Mouse (Mus musculus) embryonic facial prominence, embryonic 14.5 days (tissue): ENCODE data around the gene Syngr2. TPM values are rescaled to one million over a fixed set of nuclear protein-coding genes. Genes with fewer than 3 reads are reported as not detected.

ENCODE experiments used
- ATAC-seq: fragments of 200-750 bp; cut with Nextera tagmentation; 2 replicates; pipeline ENCODE4 v1.8.0; 2017; ENCODE audit warnings: low read depth, moderate number of reproducible peaks, moderate TSS enrichment
- DNase-seq: peaks from one replicate; pipeline ENCODE4 v3.0.0-alpha.2; 2015; ENCODE audit warnings: low spot score
- H3K27ac ChIP-seq: fragments of 300-500 bp; sonication (generic); replicated peaks from 2 replicates; pipeline ENCODE4 v1.5.1; 2014; ENCODE audit warnings: low read depth, mild to moderate bottlenecking, low read length, moderate library complexity
- H3K27me3 ChIP-seq: fragments of 300-500 bp; sonication (generic); replicated peaks from 2 replicates; pipeline ENCODE4 v1.6.1; 2014; ENCODE audit warnings: low read length; ENCODE audit not compliant: control insufficient read depth, insufficient read depth
- H3K36me3 ChIP-seq: fragments of 300-500 bp; sonication (generic); 2 replicates; pipeline ENCODE4 v1.6.1; 2014; ENCODE audit warnings: low read length, mixed read lengths; ENCODE audit not compliant: control insufficient read depth, insufficient read depth
- H3K4me1 ChIP-seq: fragments of 300-500 bp; sonication (generic); 2 replicates; pipeline ENCODE4 v1.6.1; 2014; ENCODE audit warnings: antibody characterized with exemption, low read length; ENCODE audit not compliant: control insufficient read depth, insufficient read depth
- H3K4me2 ChIP-seq: fragments of 300-500 bp; sonication (generic); 2 replicates; pipeline ENCODE4 v1.6.1; 2014; ENCODE audit warnings: low read depth, mild to moderate bottlenecking, low read length, moderate library complexity, mixed read lengths
- H3K4me3 ChIP-seq: fragments of 300-500 bp; sonication (generic); 2 replicates; pipeline ENCODE4 v1.5.1; 2014; ENCODE audit warnings: low read depth, mild to moderate bottlenecking, low read length
- H3K9ac ChIP-seq: fragments of 300-500 bp; sonication (generic); 2 replicates; pipeline ENCODE4 v1.6.1; 2014; ENCODE audit warnings: low read depth, mild to moderate bottlenecking, low read length, moderate library complexity, mixed read lengths
- H3K9me3 ChIP-seq: fragments of 300-500 bp; sonication (generic); 2 replicates; pipeline ENCODE4 v1.6.1; 2016; ENCODE audit warnings: low read length; ENCODE audit not compliant: control insufficient read depth
- WGBS: fragments of 180-500 bp; shearing (Covaris S2); extraction: QIAGEN DNeasy Blood & Tissue Kit; methylation state at CpG from one replicate; pipeline ENCODE4 v1.1.7; 2014; 5-methylcytosine and 5-hydroxymethylcytosine counted together
- polyA plus RNA-seq: library from polyadenylated mRNA; unstranded; fragments of >200 nt; fragmentation: Nextera tagmentation; extraction: Ambion mirVana; gene quantifications from 2 replicates; pipeline ENCODE4 v1.2.1, GENCODE M21; 2014

The Syngr2 gene
- polyA plus RNA-seq, 1 experiment from 2014 or later, result 78.6 TPM

- no peak overlapping the region for H3K4me2 ChIP-seq
- no peaks in the 10 kb centered on the region for H3K4me1 ChIP-seq
- peak overlapping the region; percentile 13; the same call in 1 of the 2 replicates for H3K27ac ChIP-seq
- DNase-seq (peak; percentile 46), ATAC-seq (peak; percentile 58; the same call in 1 of the 2 replicates)
- 33% methylated on average over 2 of the region's 2 CpGs for WGBS
- H3K36me3 ChIP-seq, result no peaks in the 10 kb centered on the region
- H3K9ac ChIP-seq, result no peak overlapping the region
- no peaks in the 10 kb centered on the region for H3K9me3 ChIP-seq
- H3K4me3 ChIP-seq, result no peak overlapping the region
- no peaks in the 10 kb centered on the region for H3K27me3 ChIP-seq
Observed at GRCm38 (mm10) chr11:117838572-117838971, 29.1 kb downstream of the Syngr2 start.

- Histone ChIP-seq H3K4me3 (no peak overlapping the region), H3K9me3 (no peaks in the 10 kb centered on the region), H3K36me3 (no peaks in the 10 kb centered on the region), H3K27me3 (no peaks in the 10 kb centered on the region), H3K4me2 (no peak overlapping the region), H3K4me1 (no peaks in the 10 kb centered on the region), H3K27ac (0 out of 2 replicates have a peak overlapping the region, but pooled peaks have one; percentile 13), H3K9ac (no peak overlapping the region)
- DNase-seq (no peak), ATAC-seq (no peak)
- 84% methylated on average over 1 of the region's 1 CpGs for WGBS
Observed at GRCm38 (mm10) chr11:117839021-117839420, 29.6 kb downstream of the Syngr2 start.

- no peaks in the 10 kb centered on the region for H3K36me3 ChIP-seq
- no peak overlapping the region for H3K27ac ChIP-seq
- no peaks in the 10 kb centered on the region for H3K9me3 ChIP-seq
- ATAC-seq (no peak), DNase-seq (no peak)
- 63% methylated on average over 1 of the region's 1 CpGs for WGBS
- H3K4me2 ChIP-seq, result no peak overlapping the region
- no peaks in the 10 kb centered on the region for H3K27me3 ChIP-seq
- H3K4me3 ChIP-seq, result no peak overlapping the region
- no peak overlapping the region for H3K9ac ChIP-seq
- H3K4me1 ChIP-seq, result no peaks in the 10 kb centered on the region
Observed at GRCm38 (mm10) chr11:117840910-117841309, 31.4 kb downstream of the Syngr2 start.

GRCm38 (mm10) chr11:117843434-117843833 is 34.0 kb downstream of the Syngr2 start:
- H3K27ac ChIP-seq, result no peak overlapping the region
- no peaks in the 10 kb centered on the region for H3K36me3 ChIP-seq
- H3K4me2 ChIP-seq, result no peak overlapping the region
- no peak overlapping the region for H3K4me3 ChIP-seq
- no peaks in the 10 kb centered on the region for H3K27me3 ChIP-seq
- no peak overlapping the region for H3K9ac ChIP-seq
- H3K9me3 ChIP-seq, result no peaks in the 10 kb centered on the region
- DNase-seq (no peak), ATAC-seq (no peak)
- WGBS, result 78% methylated on average over 2 of the region's 2 CpGs
- peaks cover 8% of the 10 kb centered on the region for H3K4me1 ChIP-seq

GRCm38 (mm10) chr11:117844997-117845396 is 35.5 kb downstream of the Syngr2 start:
- peak; percentile 52 for DNase-seq
- Histone ChIP-seq H3K27me3 (no peaks in the 10 kb centered on the region), H3K4me2 (no peak overlapping the region), H3K36me3 (no peaks in the 10 kb centered on the region), H3K4me1 (peaks cover 9% of the 10 kb centered on the region), H3K4me3 (no peak overlapping the region), H3K27ac (no peak overlapping the region), H3K9me3 (no peaks in the 10 kb centered on the region), H3K9ac (no peak overlapping the region)
- ATAC-seq, result no peak
- WGBS, result 59% methylated on average over 2 of the region's 2 CpGs

GRCm38 (mm10) chr11:117845651-117846050 is 36.2 kb downstream of the Syngr2 start:
- no peak overlapping the region for H3K4me2 ChIP-seq
- no peaks in the 10 kb centered on the region for H3K9me3 ChIP-seq
- H3K4me3 ChIP-seq, result no peak overlapping the region
- no peaks in the 10 kb centered on the region for H3K27me3 ChIP-seq
- no peak for DNase-seq
- ATAC-seq, result no peak
- H3K27ac ChIP-seq, result no peak overlapping the region
- WGBS, result 88% methylated on average over 2 of the region's 2 CpGs
- peaks cover 13% of the 10 kb centered on the region for H3K4me1 ChIP-seq
- no peak overlapping the region for H3K9ac ChIP-seq
- H3K36me3 ChIP-seq, result no peaks in the 10 kb centered on the region

GRCm38 (mm10) chr11:117846640-117847039 is 37.2 kb downstream of the Syngr2 start:
- Histone ChIP-seq H3K9ac (no peak overlapping the region), H3K36me3 (0 out of 2 replicates have a peak, but pooled peaks cover 2% of the 10 kb centered on the region), H3K27me3 (no peaks in the 10 kb centered on the region), H3K4me3 (no peak overlapping the region), H3K9me3 (no peaks in the 10 kb centered on the region), H3K27ac (no peak overlapping the region), H3K4me1 (peaks cover 17% of the 10 kb centered on the region), H3K4me2 (no peak overlapping the region)
- no peak for ATAC-seq
- DNase-seq, result no peak
- 64% methylated on average over 5 of the region's 5 CpGs for WGBS

GRCm38 (mm10) chr11:117847593-117848215 is 38.2 kb downstream of the Syngr2 start:
- Histone ChIP-seq H3K9ac (peak overlapping the region; percentile 77), H3K36me3 (peaks cover 11% of the 10 kb centered on the region), H3K27ac (peak overlapping the region; percentile 96), H3K27me3 (no peaks in the 10 kb centered on the region), H3K4me1 (peaks cover 17% of the 10 kb centered on the region), H3K4me3 (peak overlapping the region; percentile 58), H3K4me2 (peak overlapping the region; percentile 89), H3K9me3 (no peaks in the 10 kb centered on the region)
- ATAC-seq (no peak), DNase-seq (no peak)
- WGBS, result 72% methylated on average over 7 of the region's 7 CpGs
